Mouse (Mus musculus) kidney, postnatal 0 days (tissue): Measurements from ENCODE around the gene Ccdc190. TPM values are rescaled to one million over a fixed set of nuclear protein-coding genes. Genes with fewer than 3 reads are reported as not detected.

Experiments
- ATAC-seq: fragments of 200-750 bp; cut with Nextera tagmentation; replicated peaks from 2 replicates; pipeline ENCODE4 v1.8.0; 2017; ENCODE audit warnings: low read depth, moderate number of reproducible peaks, moderate TSS enrichment, moderate library complexity; ENCODE audit not compliant: low FRiP score
- DNase-seq: peaks from one replicate; pipeline ENCODE4 v3.0.0-alpha.2; 2016; ENCODE audit warnings: low spot score
- H3K27ac ChIP-seq: fragments of 300-500 bp; sonication (generic); 2 replicates; pipeline ENCODE4 v1.5.1; 2014; ENCODE audit warnings: mild to moderate bottlenecking
- H3K27me3 ChIP-seq: fragments of 300-500 bp; sonication (generic); 2 replicates; pipeline ENCODE4 v1.6.1; 2014; ENCODE audit warnings: low read length, mixed read lengths; ENCODE audit not compliant: insufficient read depth
- H3K36me3 ChIP-seq: fragments of 300-500 bp; sonication (generic); 2 replicates; pipeline ENCODE4 v1.6.1; 2014; ENCODE audit warnings: low read length, mixed read lengths; ENCODE audit not compliant: insufficient read depth
- H3K4me1 ChIP-seq: fragments of 300-500 bp; sonication (generic); replicated peaks from 2 replicates; pipeline ENCODE4 v1.6.1; 2014; ENCODE audit warnings: antibody characterized with exemption, low read length, mixed read lengths; ENCODE audit not compliant: insufficient read depth
- H3K4me2 ChIP-seq: fragments of 300-500 bp; sonication (generic); 2 replicates; pipeline ENCODE4 v1.6.1; 2014; ENCODE audit warnings: mild to moderate bottlenecking, low read length, moderate library complexity, mixed read lengths
- H3K4me3 ChIP-seq: fragments of 300-500 bp; sonication (generic); replicated peaks from 2 replicates; pipeline ENCODE4 v1.5.1; 2014; ENCODE audit warnings: low read depth, low read length
- H3K9ac ChIP-seq: fragments of 300-500 bp; sonication (generic); 2 replicates; pipeline ENCODE4 v1.6.1; 2014; ENCODE audit warnings: low read depth, low read length
- H3K9me3 ChIP-seq: fragments of 300-500 bp; sonication (generic); replicated peaks from 2 replicates; pipeline ENCODE4 v1.6.1; 2016; ENCODE audit warnings: low read length, inconsistent platforms, mixed read lengths
- CTCF ChIP-seq: IDR thresholded peaks from 2 replicates; pipeline ENCODE4 v1.5.1; 2016; ENCODE audit warnings: antibody characterized with exemption, low read depth, mild to moderate bottlenecking, moderate library complexity
- WGBS: fragments of 180-500 bp; shearing (Covaris S2); extraction: QIAGEN DNeasy Blood & Tissue Kit; methylation state at CpG from one replicate; pipeline ENCODE4 v1.1.7; 2014; 5-methylcytosine and 5-hydroxymethylcytosine counted together
- polyA plus RNA-seq: library from polyadenylated mRNA; unstranded; fragments of >200 nt; fragmentation: Nextera tagmentation; extraction: Ambion mirVana; gene quantifications from 2 replicates; pipeline ENCODE4 v1.2.1, GENCODE M21; 2015

Gene Ccdc190
- polyA plus RNA-seq, 1 experiment from 2014 or later, result 0.16 TPM

GRCm38 (mm10) chr1:169947654-169948053 lies 19.2 kb downstream of the Ccdc190 start:
- 0 out of 2 replicates have a peak, but pooled peaks have one; percentile 20 for TF ChIP-seq CTCF
- Histone ChIP-seq H3K4me2 (no peak overlapping the region), H3K4me3 (no peak overlapping the region), H3K27me3 (no peaks in the 10 kb centered on the region), H3K4me1 (no peaks in the 10 kb centered on the region), H3K9me3 (no peaks in the 10 kb centered on the region), H3K9ac (no peak overlapping the region), H3K27ac (no peak overlapping the region), H3K36me3 (0 out of 2 replicates have a peak, but pooled peaks cover 3% of the 10 kb centered on the region)
- ATAC-seq, result no peak
- 81% methylated on average over 6 of the region's 6 CpGs for WGBS
- DNase-seq, result no peak

- ATAC-seq (no peak), DNase-seq (no peak)
- Histone ChIP-seq H3K27me3 (no peaks in the 10 kb centered on the region), H3K9me3 (no peaks in the 10 kb centered on the region), H3K4me2 (no peak overlapping the region), H3K4me3 (no peak overlapping the region), H3K9ac (no peak overlapping the region), H3K36me3 (0 out of 2 replicates have a peak, but pooled peaks cover 6% of the 10 kb centered on the region), H3K27ac (no peak overlapping the region), H3K4me1 (no peaks in the 10 kb centered on the region)
- 75% methylated on average over 7 of the region's 7 CpGs for WGBS
- TF ChIP-seq CTCF, result no peak
Observed at GRCm38 (mm10) chr1:169948280-169948679, 19.8 kb downstream of the Ccdc190 start.

GRCm38 (mm10) chr1:169948866-169949265 lies 20.4 kb downstream of the Ccdc190 start:
- Histone ChIP-seq H3K9me3 (no peaks in the 10 kb centered on the region), H3K27me3 (no peaks in the 10 kb centered on the region), H3K27ac (no peak overlapping the region), H3K36me3 (0 out of 2 replicates have a peak, but pooled peaks cover 6% of the 10 kb centered on the region), H3K4me1 (no peaks in the 10 kb centered on the region), H3K9ac (no peak overlapping the region), H3K4me3 (no peak overlapping the region), H3K4me2 (no peak overlapping the region)
- 72% methylated on average over 7 of the region's 7 CpGs for WGBS
- DNase-seq (no peak), ATAC-seq (no peak)
- TF ChIP-seq CTCF, result no peak

- H3K27ac ChIP-seq, result no peak overlapping the region
- ATAC-seq (no peak), DNase-seq (no peak)
- no peak overlapping the region for H3K4me3 ChIP-seq
- H3K36me3 ChIP-seq, result peaks cover 14% of the 10 kb centered on the region; the same call in 1 of the 2 replicates
- H3K9ac ChIP-seq, result no peak overlapping the region
- WGBS, result 72% methylated on average over 7 of the region's 7 CpGs
- no peaks in the 10 kb centered on the region for H3K9me3 ChIP-seq
- H3K4me2 ChIP-seq, result no peak overlapping the region
- no peaks in the 10 kb centered on the region for H3K27me3 ChIP-seq
- no peak for TF ChIP-seq CTCF
- H3K4me1 ChIP-seq, result no peaks in the 10 kb centered on the region
Observed at GRCm38 (mm10) chr1:169949981-169950380, 21.5 kb downstream of the Ccdc190 start.

DNA sequence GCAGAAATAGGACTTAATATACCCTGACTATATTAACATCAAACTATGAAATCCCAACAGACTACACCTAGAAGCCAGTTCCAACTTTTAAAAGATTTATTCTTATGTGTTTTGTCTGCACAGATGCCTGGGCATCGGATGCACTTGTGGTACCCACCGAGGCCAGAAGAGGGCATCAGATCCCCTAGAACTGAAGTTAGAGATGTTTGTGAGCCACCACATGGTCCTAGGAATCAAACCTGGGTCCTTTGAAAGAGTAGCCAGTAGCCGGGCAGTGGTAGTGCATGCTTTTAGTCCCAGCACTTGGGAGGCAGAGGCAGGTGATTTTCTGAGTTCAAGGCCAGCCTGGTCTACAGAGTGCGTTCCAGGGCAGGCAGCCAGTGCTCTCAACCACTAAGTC lies 22.2 kb downstream of the Ccdc190 start:
- peak; percentile 47; the same call in 1 of the 2 replicates for TF ChIP-seq CTCF
- WGBS, result 94% methylated on average over 4 of the region's 4 CpGs
- H3K4me2 ChIP-seq, result no peak overlapping the region

DNA sequence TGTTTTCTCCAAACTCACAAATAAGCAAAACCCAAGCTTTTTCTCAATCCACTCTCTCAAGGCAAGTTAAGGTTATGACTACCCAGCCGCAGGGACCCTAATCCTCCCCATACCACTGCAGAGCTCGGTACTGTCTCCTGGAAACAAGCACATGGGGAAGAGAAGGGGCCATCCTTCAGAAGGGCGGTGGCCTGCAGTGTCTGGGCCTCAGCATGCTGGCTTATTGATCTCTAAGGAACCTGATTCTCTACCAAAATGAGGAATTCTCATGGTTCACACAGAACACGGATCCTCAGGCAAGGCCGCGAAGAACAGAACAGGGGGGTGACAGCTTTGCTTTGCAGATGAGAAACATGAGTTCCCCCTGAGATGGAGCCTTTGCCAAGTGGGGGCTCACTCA lies 23.1 kb downstream of the Ccdc190 start:
- H3K9ac ChIP-seq, result no peak overlapping the region
- H3K27me3 ChIP-seq, result no peaks in the 10 kb centered on the region
- H3K27ac ChIP-seq, result no peak overlapping the region
- H3K36me3 ChIP-seq, result peaks cover 24% of the 10 kb centered on the region; the same call in 1 of the 2 replicates
- no peak overlapping the region for H3K4me3 ChIP-seq
- 90% methylated on average over 6 of the region's 6 CpGs for WGBS
- no peak for TF ChIP-seq CTCF
- ATAC-seq, result no peak
- no peaks in the 10 kb centered on the region for H3K9me3 ChIP-seq
- no peak for DNase-seq
- H3K4me2 ChIP-seq, result no peak overlapping the region
- H3K4me1 ChIP-seq, result no peaks in the 10 kb centered on the region

More for the DNA sequence above, 22.2 kb downstream of the Ccdc190 start:
- Histone ChIP-seq H3K27me3 (no peaks in the 10 kb centered on the region), H3K9me3 (no peaks in the 10 kb centered on the region), H3K4me1 (no peaks in the 10 kb centered on the region), H3K36me3 (peaks cover 20% of the 10 kb centered on the region; the same call in 1 of the 2 replicates), H3K9ac (no peak overlapping the region), H3K4me3 (no peak overlapping the region), H3K27ac (no peak overlapping the region)
- DNase-seq (no peak), ATAC-seq (no peak)

- no peak for TF ChIP-seq CTCF
- no peaks in the 10 kb centered on the region for H3K4me1 ChIP-seq
- no peaks in the 10 kb centered on the region for H3K9me3 ChIP-seq
- H3K9ac ChIP-seq, result no peak overlapping the region
- WGBS, result 95% methylated on average over 10 of the region's 10 CpGs
- ATAC-seq (no peak), DNase-seq (no peak)
- H3K4me2 ChIP-seq, result no peak overlapping the region
- H3K36me3 ChIP-seq, result peaks cover 24% of the 10 kb centered on the region; the same call in 1 of the 2 replicates
- no peak overlapping the region for H3K27ac ChIP-seq
- no peaks in the 10 kb centered on the region for H3K27me3 ChIP-seq
- no peak overlapping the region for H3K4me3 ChIP-seq
Observed at GRCm38 (mm10) chr1:169952636-169953035, 24.2 kb downstream of the Ccdc190 start.
